Mouse (Mus musculus) left cerebral cortex, adult 8-10 months (tissue): ENCODE measurements at regions not wholly inside any gene's neighbourhood (a gene's known extent, or its start where the extent isn't known, plus 50 kb on each side); places are given as distances from the start of the nearest gene placed in this dataset.
A peak's percentile ranks its signal among the peaks of the same experiment; 100 is the strongest.

Source experiments
- DNase-seq, 2 experiments: peaks; one replicate each; pipeline ENCODE4 v3.0.0; 2022; ENCODE audit warnings: low spot score in 2 of 2

GRCm38 (mm10) chr9:25201671-25202070, 50.1 kb upstream of the Herpud2 start:
- peak in 1 of 2 experiments; percentile 62 for DNase-seq
